Mouse (Mus musculus): ENCODE data around the gene Gcnt3.
"Not testable (repeated sequence)": the region's sequence is repeated elsewhere in the genome, so short reads cannot be mapped to it uniquely, and the experiment has no call there.

The Gcnt3 gene

DNA sequence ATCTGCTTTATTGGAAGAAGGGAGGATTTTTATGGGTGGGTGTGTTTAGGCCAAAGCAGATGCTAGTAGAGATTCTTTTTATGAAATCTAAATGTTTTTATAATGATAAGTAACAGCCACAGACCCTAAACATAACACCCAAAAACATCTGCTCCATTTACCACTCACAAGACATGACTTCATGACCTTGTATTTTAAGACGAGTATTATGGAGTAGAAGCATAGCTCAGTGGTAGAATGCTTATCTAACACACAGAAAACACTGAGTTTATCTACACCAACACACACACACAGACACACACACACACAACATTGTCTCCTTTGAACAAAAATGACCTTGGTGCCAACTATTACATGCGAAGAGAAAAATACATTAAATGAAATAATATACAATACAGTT, 7.0 kb upstream of the Gcnt3 start:
- DNase-seq (ENCODE audit: low spot score in 2 of 2): no peak

DNA sequence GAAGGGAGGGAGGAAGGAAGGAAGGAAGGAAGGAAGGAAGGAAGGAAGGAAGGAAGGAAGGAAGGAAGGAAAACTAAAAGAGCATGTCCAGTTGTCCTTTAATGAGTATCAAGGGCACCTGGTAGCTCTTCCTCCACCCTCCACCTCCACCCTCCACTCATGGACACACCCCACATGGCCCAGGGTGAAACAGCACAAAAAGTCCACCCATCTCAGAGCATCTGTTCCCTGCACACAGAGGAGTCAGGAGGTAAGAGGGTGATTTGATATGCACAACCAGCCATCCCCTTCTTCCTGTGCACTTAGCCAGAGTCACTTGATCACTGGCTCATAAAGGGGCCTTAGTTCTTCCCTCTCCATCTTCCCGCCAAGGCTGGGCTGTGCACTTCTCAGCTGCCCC, 5.0 kb upstream of the Gcnt3 start:
- no peak for DNase-seq (ENCODE audit: low spot score in 2 of 2)

DNA sequence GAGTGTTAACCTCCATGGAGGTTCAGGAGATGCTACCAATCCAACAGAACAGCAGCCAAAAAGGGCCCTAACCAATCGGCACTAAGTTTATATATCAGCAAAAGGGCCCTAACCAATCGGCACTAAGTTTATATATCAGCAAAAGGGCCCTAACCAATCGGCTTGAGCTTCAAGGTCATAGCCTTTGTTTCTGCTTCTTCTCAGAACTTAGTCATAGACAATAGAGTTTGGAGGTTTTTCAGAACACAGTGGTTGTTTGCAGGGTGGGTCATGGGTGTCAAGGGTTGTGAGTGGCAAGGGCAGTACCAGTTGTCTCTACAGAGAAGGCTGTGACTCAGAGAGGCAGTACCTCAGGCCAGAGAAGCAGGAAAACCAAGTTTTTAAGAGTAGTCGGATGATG, 4.2 kb upstream of the Gcnt3 start:
- no peak for DNase-seq (ENCODE audit: low spot score in 2 of 2)

DNA sequence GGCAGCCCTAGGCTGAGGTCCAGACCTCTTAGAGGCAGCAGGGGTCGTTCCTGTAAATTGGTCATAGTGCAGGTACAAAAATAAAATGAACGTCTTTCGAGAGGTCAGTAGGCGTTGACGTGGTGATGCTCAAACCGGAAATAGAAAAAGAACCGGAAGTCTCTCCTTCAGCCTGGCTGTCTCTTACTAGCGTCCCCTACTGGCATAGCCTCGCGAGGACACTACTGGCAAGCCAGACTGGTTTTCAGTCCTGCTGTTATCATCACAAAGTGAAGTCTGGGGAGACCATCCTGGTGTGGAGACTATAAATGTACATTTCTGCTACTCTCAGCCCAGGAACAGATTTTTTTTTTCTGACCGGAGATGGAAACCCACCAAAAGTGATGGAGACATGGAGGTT, 2.7 kb upstream of the Gcnt3 start:
- DNase-seq (ENCODE audit: low spot score in 2 of 2): no peak

DNA sequence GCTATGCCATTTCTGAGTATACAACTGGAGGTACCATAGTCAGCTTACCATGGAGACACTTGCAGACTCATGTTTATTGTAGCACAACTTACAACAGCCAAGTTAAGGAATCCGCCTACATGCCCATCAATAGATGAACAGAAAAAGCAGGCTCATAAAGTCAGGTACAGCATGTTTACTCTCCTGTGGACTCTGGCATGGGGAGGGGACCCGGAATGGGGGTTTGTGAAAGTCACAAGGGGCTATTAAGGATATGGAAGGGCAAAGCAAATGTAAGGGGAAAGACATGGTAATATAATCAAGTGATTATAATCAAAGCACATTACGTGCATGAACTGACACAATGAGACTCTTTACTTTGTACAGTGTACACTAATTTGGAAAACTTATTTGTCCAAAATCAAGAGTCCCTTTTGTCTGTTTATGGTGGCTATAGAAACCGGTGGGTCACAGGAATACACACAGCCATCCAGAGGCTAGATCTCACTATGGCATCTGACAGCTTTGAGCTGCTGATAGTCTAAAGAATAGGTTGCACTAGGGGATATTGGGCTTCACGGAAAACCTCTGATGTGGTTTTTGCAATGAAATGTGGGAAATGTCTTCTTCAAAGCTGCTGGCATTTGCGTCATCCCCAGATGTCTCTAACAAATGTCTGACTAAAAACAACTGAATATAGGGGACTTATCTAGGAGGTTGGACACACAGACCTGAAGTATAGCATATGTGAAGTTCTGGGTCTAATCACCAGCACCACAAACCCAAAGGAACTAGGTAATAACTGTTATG, 1.9 kb upstream of the Gcnt3 start:
- no peak for DNase-seq (ENCODE audit: low spot score in 2 of 2)

DNA sequence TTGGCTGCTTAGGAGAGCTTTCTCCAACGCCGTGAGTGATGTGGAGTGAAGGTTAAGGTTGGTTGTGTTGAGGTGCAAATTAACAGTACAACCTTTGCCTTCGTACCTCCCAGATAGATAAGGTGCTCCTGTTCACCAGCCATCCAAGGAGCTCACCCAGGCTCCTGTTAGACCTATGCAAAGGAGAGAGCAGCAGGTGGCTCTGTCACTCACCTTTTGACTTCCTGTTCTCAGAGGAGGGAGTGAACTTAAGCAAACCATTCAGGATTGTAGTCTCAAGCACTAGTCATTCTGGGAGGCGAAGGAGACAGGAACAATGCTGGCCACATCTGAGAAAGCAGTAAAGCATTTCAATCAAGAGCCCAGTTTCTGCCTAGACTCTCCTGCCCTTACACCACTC, 1.2 kb downstream of the Gcnt3 start:
- DNase-seq (ENCODE audit: low spot score in 2 of 2): no peak

DNA sequence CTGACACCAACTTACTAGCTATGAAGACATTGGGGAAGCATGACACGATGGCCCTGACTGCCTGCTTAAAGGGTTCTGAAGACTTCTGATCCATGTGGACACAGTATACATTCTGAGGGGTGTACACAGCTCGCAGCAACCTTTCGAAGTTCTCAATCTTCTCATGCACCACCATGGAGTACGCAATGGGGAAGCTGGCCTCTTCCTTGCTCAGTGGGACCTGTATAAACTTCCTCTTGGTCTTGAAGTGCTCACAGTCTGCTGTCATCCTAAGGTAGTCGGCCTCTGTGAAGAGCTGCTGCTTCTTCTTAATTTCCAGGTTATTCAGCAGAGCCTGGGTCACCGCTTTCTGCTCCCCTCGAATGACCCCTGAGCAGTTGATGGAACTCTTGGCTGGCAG, 3.2 kb downstream of the Gcnt3 start:
- no peak for DNase-seq (ENCODE audit: low spot score in 2 of 2)

DNA sequence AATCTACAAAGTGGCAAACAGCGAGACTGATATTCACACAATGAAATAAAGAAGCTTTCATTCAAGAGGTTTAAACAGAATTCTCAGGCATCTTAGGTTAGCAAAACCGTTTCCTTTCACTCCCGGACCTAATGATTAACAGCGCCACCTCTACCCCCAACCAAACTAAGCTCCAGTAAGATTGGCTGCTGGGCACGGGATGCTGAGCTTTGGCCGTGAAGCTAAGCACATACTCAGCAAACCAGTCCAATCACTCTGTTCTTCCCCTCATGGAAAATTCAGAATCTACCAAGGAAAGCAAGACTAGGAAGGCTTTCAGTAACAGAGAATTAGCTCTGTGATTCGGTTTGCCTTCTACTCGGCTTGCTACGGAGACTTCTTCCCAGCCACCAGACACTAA, 4.8 kb downstream of the Gcnt3 start:
- DNase-seq (ENCODE audit: low spot score in 2 of 2): no peak

DNA sequence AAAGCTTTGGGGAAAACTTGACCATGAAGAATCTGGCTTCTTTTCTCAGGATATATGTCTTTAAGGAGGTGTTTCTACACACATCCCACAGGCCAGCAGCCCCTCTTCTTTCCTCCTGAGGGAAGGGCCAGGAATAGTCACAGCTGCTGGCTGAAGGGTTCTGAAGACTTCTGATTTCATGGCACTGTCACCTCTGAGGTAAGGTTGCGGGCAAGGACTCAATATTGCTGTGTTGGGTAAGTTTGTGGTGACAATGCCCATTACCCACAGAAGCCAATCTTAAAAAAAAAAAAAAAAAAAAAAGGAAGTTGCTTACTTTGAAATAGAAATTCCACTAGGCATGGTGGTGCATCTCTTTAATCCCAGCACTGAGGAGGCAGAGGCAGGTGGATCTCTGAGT, 5.7 kb downstream of the Gcnt3 start:
- DNase-seq (ENCODE audit: low spot score in 2 of 2): no peak

DNA sequence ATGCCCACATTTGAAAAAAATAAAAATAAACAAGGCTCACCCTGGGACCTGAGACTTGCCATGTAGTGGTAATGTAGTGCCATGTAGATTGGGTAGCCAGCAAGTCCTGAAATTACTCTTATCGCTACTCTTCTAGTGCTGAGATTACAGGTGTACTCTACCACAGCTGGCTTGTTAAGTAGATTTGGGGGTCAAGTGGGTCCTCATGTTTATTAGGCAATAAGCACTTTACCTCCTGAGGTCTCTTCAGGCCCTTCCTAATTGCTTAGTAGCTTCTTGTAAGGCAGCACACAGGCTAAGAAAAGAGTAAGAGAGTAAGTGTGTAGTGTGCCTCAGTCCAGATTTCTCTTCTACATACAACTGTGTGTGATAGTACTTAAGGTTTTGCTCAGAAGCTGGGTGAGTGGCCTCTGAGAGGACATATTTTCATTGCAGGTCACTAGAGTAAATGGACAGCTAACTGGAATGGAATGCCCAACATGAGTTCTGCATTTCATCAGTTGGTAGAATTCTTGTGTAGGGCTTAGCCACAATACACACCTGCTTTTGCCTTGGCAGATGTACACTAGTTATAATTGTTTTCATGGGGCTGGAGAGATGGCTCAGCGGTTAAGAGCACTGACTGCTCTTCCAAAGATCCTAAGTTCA, 12.4 kb downstream of the Gcnt3 start:
- no peak for DNase-seq (ENCODE audit: low spot score in 2 of 2)

DNA sequence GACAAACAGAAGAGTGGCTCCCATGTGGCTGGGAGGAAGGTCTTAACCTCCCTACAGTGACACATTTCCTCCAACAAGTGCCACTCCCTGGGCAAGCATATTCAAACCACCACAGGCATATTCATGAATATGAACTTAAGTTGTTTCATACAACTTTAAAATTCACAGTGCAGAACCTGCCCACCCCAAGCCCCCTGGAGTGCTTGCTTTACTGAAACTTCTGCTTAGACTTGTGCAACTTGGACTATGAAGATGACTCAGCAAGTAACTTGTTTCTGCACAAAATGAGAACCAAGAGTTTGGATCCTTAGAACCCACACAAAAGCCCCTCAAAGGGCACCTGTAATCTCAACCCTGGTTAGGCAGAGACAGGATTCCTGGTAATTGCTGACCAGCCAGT, 13.2 kb downstream of the Gcnt3 start:
- DNase-seq (ENCODE audit: low spot score in 2 of 2): no peak

DNA sequence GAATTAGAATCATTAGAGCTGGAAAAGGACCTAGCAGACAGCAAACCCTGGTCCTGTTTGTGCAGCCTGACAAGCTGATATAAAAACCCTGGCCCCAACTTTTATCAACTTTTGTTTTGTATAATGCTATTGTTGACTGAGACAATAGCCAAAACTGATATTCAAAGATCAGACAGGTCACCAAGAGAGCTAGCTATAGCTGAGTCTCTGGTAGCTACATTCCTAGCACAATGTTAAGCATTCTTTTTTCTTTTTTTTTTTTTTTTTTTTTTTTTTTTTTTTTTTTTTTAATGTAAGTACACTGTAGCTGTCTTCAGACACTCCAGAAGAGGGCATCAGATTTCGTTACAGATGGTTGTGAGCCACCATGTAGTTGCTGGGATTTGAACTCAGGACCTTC, 14.3 kb downstream of the Gcnt3 start:
- DNase-seq (ENCODE audit: low spot score in 2 of 2): not testable (repeated sequence)

DNA sequence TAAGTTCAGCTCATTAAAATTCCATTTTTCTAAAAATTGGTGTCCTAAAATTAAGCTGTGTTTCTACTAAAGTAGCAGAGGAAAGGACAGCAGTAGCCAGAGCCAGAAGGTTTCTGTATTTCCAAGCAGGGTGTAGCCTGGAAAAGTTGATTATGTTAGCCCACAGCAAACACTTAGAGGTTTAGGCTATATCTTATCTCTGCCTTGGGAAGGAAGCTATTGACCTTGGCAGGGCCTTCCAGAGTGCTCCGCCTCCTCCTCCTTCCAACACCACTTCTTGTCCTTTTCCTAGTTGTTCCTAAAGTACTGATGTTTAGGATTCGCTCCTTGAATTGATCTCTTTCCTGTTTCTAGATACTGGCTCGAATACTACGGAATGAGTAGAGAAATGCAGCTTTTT, 15.8 kb downstream of the Gcnt3 start:
- DNase-seq (ENCODE audit: low spot score in 2 of 2): no peak

DNA sequence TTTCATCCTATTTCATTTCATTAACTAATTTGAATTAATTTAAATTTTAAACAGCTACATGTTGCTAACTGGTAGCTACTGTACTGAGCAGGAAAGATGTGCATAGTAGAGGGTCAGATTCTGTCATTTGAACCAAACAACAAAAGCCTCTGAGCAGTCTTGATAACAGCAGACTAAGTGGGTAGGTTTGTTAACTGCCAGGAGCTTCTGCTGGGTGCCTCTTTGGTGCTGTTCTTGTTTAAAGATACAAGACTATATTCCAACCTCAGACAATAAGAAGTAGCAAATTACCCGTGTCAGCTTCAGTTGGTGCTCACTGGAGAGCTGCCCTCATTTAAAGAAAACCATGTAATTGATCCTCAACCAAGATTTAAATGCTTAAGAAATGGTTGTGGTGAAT, 16.3 kb downstream of the Gcnt3 start:
- DNase-seq (ENCODE audit: low spot score in 2 of 2): no peak

DNA sequence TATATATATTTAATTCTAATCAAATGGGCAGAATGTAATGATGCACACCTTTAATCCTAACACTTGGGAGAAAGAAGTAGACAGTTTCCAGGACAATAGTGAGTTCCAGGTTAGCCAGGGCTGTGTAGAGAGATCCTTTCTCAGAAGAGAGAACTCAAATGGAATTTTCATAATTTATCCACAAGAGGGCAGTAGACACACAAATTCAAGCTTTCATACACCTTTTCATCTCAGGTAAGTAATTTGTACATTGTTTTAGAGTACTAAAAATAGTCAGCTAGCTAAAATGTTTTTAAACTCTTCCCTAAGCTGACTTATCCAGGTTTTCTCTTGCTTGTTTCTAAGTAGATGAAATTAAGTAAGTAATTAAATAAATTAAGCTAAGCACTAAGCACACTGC, 19.0 kb downstream of the Gcnt3 start:
- no peak for DNase-seq (ENCODE audit: low spot score in 2 of 2)

DNA sequence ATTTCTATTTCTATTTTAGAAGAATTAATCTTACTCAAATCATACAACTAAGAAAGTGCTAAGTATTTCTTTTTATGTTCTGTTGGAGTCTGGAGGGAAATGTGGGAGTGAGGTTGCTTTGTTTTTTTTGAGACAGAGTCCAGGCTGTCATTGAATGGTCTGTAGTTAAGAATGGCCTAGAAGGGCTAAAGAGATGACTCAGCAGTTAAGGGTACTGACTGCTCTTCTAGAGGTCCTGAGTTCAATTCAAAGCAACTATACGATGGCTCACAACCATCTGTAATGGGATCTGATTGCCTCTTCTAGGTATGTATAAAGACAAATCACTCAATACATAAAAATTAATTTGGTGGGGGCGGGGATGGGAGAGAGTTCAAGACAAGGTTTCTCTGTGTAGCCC, 22.3 kb downstream of the Gcnt3 start:
- no peak for DNase-seq (ENCODE audit: low spot score in 2 of 2)

DNA sequence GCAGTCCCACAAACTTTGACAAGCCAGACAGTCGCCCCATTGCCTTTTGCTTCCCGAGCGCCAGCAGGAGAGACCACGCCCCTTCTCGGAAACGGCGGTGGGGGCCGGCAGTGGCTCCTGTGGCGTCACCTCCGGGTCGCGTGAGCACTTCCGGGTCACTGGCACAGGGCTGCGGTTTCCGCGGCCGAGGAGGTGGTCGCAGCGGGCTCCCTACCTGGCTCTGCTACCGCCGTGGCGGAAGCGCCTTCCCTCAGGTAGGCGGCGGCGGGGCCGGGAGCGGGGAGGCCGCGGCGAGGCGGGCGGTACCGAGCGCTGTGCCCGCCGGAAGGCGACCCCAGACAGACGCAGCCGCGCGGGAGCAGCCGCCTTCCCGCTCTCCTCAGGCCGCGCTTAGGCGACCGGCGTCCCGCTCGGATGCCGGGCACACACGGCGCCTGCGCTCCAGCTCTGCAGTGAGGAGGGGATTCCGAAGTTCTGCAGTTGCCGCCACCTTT, 25.4 kb downstream of the Gcnt3 start, which contains the start of gene Gtf2a2:
Gene Gtf2a2 (plus strand): TSS at position 143 of the 494 bp plus-strand sequence.
- DNase-seq (ENCODE audit: low spot score in 2 of 2): peak; percentile 84 to 93

DNA sequence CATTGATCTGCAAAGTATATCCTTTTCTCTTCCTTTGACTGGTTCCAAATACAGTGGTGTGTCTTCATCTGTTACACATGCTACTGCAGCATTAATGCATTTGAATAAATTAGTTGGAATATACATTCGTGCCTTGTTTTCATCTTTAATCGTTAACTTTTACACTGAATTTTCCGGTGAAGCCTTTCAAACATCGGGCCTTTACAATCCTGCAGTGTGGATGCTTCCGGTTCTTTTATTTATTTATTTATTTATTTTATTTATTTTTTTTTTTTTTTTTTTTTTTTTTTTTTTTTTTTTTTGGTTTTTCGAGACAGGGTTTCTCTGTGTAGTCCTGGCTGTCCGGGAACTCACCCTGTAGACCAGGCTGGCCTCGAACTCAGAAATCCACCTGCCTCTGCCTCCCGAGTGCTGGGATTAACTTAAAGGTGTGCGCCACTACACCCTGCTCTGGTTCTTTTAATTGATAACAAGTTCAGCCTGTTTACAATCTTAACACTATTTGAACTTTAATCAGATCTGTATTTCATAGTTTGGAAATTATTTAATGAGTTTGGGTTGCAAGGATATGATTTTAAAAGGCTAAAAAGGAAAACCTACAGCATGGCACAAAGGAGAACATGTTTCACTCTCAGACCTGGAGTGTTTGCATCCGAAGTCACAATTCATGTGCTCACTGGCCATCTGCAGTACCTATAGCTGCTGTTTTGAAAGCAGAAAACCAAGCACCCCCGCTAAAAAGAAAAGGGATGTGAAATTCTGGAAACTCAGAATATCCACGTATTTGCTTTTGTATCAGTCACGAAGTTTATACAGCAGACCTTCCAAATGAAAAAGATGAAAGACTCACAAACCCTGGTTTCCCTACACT, 26.1 kb downstream of the Gcnt3 start:
- no peak for DNase-seq (ENCODE audit: low spot score in 2 of 2)

DNA sequence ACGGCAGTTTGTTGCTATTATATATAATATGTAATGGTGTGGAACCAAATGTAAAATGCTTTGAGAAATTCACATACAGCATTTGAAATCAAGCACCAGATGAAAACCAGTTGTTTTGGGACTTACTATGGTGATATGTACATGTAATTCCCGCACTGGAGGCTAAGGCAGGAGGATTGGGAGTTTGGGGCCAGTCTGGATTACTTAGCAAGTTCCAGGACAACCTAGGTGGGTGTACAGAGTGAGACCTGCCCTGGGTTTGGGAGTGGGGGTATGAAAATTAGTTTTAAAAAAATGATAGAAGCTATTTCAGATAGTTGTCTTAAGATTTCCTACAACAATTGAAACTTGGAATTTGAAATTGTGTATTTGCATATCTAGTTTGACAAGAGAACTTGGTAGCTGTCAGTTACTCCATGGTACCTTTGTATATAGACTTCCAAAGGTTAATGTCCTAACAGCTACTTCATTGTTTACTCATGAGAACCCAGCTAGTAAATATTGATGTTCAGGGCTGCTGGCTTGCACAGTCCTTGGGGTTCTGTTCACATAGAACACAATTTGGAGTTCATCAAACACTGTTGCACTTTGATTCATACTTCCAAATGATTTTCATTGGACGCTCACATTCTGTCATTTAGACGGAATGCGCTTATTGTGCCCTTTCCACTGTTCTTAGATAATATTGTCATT, 27.0 kb downstream of the Gcnt3 start:
- no peak for DNase-seq (ENCODE audit: low spot score in 2 of 2)

DNA sequence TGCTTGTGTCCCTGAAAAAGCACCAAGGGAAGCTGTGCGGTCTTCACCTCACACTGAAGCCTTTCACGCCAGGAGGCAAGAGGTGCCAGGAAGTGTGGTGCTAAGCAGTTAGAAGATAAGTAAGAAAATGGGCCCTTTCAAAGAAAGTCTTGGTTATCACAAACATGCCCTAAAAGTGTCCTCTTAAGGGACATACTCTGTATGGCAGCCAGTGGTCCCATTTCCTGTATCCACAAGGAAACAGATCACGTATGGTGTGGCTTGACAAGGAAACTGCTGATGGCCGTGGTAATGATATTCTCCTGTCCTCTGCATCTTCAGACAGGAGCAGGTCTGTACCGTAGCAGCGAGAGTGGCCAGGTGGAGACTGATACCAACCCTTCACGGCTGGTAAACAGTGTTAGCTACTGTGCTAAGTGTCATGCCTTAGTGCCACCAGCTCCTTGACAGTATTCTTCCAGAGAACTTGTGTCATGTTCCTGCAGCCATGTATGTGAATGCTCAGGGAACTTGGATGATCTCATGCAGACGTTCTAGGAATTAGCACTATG, 28.1 kb downstream of the Gcnt3 start:
- no peak for DNase-seq (ENCODE audit: low spot score in 2 of 2)

DNA sequence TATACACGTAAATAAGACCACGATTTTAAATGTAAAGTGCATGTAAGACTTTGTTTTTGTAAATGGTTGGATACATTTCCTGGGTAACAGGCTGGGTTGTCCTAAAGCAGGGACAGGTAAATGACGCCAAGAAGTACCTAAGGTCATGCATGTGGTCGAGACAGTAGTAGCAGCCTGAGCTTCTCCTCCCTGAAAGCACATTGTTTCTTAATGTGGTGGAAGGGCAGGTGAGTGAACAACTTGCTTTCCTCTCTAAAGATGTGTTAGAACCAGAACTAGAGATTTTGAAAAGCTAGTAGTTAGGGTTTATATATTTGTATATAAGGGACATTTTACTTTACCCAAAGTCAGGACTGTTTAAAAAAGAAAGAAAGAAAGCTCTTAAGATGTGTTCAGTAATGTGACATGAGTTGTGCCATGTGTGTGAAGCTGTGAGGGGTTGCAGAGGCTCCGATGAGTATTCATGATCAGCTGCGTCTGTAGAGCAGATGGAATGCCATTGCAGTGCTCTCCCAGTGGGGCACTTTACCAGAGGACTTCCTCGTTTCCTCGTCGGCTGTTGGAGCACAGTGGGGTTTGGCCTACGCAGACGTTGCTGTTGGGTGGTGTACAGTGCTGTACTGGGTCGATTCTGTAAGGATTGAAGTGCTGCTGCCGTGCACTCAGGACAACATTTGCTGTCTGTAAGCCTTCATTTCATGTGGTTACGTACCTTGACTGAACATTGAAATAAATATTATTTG, 30.2 kb downstream of the Gcnt3 start:
- DNase-seq (ENCODE audit: low spot score in 2 of 2): no peak
